Mouse (Mus musculus): ENCODE measurements around the gene Ffar3. TPM values are rescaled to one million over a fixed set of nuclear protein-coding genes. Genes with fewer than 3 reads are reported as not detected.

Ffar3 gene
- polyA plus RNA-seq, 1 experiment from 2014 or later, result not detected

DNA sequence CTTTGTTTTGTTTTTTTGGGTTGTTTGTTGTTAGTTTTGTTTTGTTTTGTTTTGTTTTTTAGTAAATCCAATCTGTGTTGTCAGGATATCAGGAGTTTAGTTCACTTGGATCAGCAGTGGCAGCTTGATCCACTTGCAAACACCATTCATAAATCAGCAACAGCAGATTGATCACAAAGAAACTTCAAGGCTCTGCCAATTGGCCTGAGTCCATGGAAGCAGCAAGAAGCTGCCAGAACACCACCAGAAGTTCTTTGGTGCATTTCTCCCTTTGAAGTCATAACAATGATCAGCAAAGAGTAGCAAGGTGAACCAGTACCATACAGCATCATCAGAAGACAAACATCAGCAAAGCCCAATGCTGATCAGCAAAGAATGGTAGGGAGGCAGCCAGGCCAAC is 28.1 kb upstream of the Ffar3 start:
- H3K27me3 ChIP-seq (ENCODE audit: control insufficient read depth, insufficient read depth, low read depth, low read length), result no peaks in the 10 kb centered on the region
- no peaks in the 10 kb centered on the region for H3K9me3 ChIP-seq (ENCODE audit: control insufficient read depth, low read length)
- no peak overlapping the region for H3K27ac ChIP-seq (ENCODE audit: low read length)
- no peak overlapping the region for H3K4me3 ChIP-seq (ENCODE audit: low read length)
- ATAC-seq (ENCODE audit: low read depth), result no peak
- H3K9ac ChIP-seq (ENCODE audit: low read length), result no peak overlapping the region
- H3K4me2 ChIP-seq (ENCODE audit: low read depth, low read length), result no peak overlapping the region
- H3K4me1 ChIP-seq (replicated peaks; ENCODE audit: control insufficient read depth, insufficient read depth, low read length), result no peaks in the 10 kb centered on the region
- no peaks in the 10 kb centered on the region for H3K36me3 ChIP-seq (ENCODE audit: control insufficient read depth, insufficient read depth, low read length)

DNA sequence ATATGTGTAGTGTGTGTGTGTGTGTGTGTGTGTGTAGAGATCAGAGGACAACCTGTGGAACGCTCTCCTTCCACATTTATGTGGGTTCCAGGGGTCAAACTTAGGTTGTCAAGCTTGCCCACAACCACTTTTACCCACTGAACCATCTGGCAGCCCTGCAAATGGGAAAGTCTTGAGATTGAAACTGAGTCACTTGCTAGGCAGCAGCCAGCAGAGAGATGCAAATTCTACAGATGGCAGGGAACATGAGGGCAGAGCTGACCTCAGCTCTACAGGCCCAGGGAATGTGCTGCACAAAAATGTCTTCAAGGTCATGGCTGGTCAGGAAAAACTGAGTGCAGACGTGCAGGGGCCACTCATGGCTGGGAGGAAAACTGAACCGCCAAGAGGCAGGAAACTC is 25.4 kb upstream of the Ffar3 start:
- no peaks in the 10 kb centered on the region for H3K36me3 ChIP-seq (ENCODE audit: control insufficient read depth, insufficient read depth, low read length)
- no peak for ATAC-seq (ENCODE audit: low read depth)
- H3K9me3 ChIP-seq (ENCODE audit: control insufficient read depth, low read length), result no peaks in the 10 kb centered on the region
- H3K4me3 ChIP-seq (ENCODE audit: low read length), result no peak overlapping the region
- H3K27ac ChIP-seq (ENCODE audit: low read length), result no peak overlapping the region
- H3K4me2 ChIP-seq (ENCODE audit: low read depth, low read length), result no peak overlapping the region
- no peak overlapping the region for H3K9ac ChIP-seq (ENCODE audit: low read length)
- H3K4me1 ChIP-seq (replicated peaks; ENCODE audit: control insufficient read depth, insufficient read depth, low read length), result no peaks in the 10 kb centered on the region
- H3K27me3 ChIP-seq (ENCODE audit: control insufficient read depth, insufficient read depth, low read depth, low read length), result no peaks in the 10 kb centered on the region
- WGBS, result 64% methylated on average over 3 of the region's 3 CpGs

GRCm38 (mm10) chr7:30880176-30880575 is 24.2 kb upstream of the Ffar3 start, which contains the start of gene Cd22:
TSS of gene Cd22 (minus strand) at chr7:30880342.
- Histone ChIP-seq H3K36me3 (ENCODE audit: control insufficient read depth, insufficient read depth, low read length) (no peaks in the 10 kb centered on the region), H3K9ac (ENCODE audit: low read length) (no peak within 1 kb of the TSS), H3K4me1 (replicated peaks; ENCODE audit: control insufficient read depth, insufficient read depth, low read length) (no peaks in the 10 kb centered on the region), H3K27me3 (ENCODE audit: control insufficient read depth, insufficient read depth, low read depth, low read length) (no peaks in the 10 kb centered on the region), H3K27ac (ENCODE audit: low read length) (no peak within 1 kb of the TSS), H3K9me3 (ENCODE audit: control insufficient read depth, low read length) (no peaks in the 10 kb centered on the region), H3K4me3 (ENCODE audit: low read length) (no peak within 1 kb of the TSS), H3K4me2 (ENCODE audit: low read depth, low read length) (no peak within 1 kb of the TSS)
- WGBS, result 48% methylated on average over 7 of the region's 7 CpGs
- no peak for ATAC-seq (ENCODE audit: low read depth)

DNA sequence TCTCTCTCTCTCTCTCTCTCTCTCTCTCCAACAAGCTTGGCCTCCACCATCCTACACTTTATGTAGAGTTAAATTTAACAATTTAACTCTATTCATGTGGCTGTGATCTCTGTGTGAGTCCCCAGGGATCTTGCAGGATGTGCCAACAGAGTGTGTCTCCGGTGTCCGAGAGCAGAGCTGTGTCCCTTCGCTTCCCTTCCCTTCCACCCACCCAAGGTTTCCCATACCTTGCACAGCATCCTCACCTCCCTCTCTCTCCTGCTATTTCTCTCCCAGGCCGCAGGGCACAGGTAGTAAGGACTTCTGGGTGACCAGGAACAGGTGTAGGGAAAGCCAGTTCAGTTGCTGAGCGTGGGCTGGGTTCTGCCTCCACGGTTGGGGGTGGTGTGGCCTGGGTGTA is 23.0 kb upstream of the Ffar3 start:
- no peaks in the 10 kb centered on the region for H3K4me1 ChIP-seq (replicated peaks; ENCODE audit: control insufficient read depth, insufficient read depth, low read length)
- H3K27ac ChIP-seq (ENCODE audit: low read length), result no peak overlapping the region
- no peaks in the 10 kb centered on the region for H3K27me3 ChIP-seq (ENCODE audit: control insufficient read depth, insufficient read depth, low read depth, low read length)
- no peak overlapping the region for H3K4me3 ChIP-seq (ENCODE audit: low read length)
- no peaks in the 10 kb centered on the region for H3K9me3 ChIP-seq (ENCODE audit: control insufficient read depth, low read length)
- H3K9ac ChIP-seq (ENCODE audit: low read length), result no peak overlapping the region
- no peak overlapping the region for H3K4me2 ChIP-seq (ENCODE audit: low read depth, low read length)
- no peaks in the 10 kb centered on the region for H3K36me3 ChIP-seq (ENCODE audit: control insufficient read depth, insufficient read depth, low read length)
- 80% methylated on average over 6 of the region's 6 CpGs for WGBS
- no peak for ATAC-seq (ENCODE audit: low read depth)

DNA sequence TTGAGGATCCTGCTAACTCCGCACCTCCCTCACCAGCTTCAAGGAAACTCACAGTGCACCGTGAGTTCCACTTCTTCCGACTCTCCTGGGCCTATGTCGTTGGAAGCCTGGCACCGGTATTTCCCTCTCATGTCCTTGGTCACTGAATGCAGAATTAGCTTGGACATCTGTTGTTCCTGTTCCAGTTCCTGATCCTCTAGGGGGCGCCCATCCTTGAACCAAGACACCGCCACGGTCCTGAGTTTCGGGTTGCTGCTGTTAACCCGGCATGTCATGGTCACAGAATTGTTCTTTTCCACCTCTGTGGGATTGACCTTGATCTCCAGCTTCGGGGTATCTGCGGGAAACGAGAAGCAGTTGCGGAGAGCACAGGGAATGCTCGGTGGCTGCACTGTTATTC is 17.1 kb upstream of the Ffar3 start:
- Histone ChIP-seq H3K27ac (ENCODE audit: low read length) (no peak overlapping the region), H3K9ac (ENCODE audit: low read length) (no peak overlapping the region), H3K9me3 (ENCODE audit: control insufficient read depth, low read length) (no peaks in the 10 kb centered on the region), H3K36me3 (ENCODE audit: control insufficient read depth, insufficient read depth, low read length) (no peaks in the 10 kb centered on the region), H3K4me2 (ENCODE audit: low read depth, low read length) (peak overlapping the region; percentile 36), H3K27me3 (ENCODE audit: control insufficient read depth, insufficient read depth, low read depth, low read length) (no peaks in the 10 kb centered on the region; the same call in 1 of the 2 replicates), H3K4me3 (ENCODE audit: low read length) (no peak overlapping the region), H3K4me1 (replicated peaks; ENCODE audit: control insufficient read depth, insufficient read depth, low read length) (no peaks in the 10 kb centered on the region)
- 13% methylated on average over 15 of the region's 15 CpGs for WGBS
- peak; percentile 41; the same call in 1 of the 2 replicates for ATAC-seq (ENCODE audit: low read depth)

DNA sequence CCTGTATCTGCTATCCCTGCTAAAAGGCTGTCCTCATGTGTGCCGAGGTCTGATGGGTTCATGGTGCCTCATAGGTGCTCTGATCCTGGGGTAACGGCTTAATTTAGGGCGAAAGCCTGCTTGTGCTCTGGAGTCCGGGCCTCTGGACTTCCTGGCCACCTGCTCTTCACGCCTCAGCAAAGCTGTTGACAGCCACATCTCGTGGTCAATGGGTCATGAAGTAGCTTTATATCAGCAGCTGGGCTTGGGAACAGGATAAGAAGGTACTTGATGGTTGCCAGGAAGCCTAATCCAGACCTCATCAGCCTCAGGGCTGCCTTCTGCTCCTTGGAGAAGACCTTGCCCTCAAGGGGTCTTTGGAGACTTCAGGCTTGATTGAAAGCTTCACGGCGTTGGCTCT is 7.4 kb upstream of the Ffar3 start:
- Histone ChIP-seq H3K9ac (ENCODE audit: low read length) (no peak overlapping the region), H3K27ac (ENCODE audit: low read length) (no peak overlapping the region), H3K36me3 (ENCODE audit: control insufficient read depth, insufficient read depth, low read length) (no peaks in the 10 kb centered on the region), H3K4me2 (ENCODE audit: low read depth, low read length) (no peak overlapping the region), H3K27me3 (ENCODE audit: control insufficient read depth, insufficient read depth, low read depth, low read length) (no peaks in the 10 kb centered on the region), H3K9me3 (ENCODE audit: control insufficient read depth, low read length) (no peaks in the 10 kb centered on the region), H3K4me3 (ENCODE audit: low read length) (no peak overlapping the region), H3K4me1 (replicated peaks; ENCODE audit: control insufficient read depth, insufficient read depth, low read length) (no peaks in the 10 kb centered on the region)
- 49% methylated on average over 8 of the region's 8 CpGs for WGBS
- ATAC-seq (ENCODE audit: low read depth), result no peak

DNA sequence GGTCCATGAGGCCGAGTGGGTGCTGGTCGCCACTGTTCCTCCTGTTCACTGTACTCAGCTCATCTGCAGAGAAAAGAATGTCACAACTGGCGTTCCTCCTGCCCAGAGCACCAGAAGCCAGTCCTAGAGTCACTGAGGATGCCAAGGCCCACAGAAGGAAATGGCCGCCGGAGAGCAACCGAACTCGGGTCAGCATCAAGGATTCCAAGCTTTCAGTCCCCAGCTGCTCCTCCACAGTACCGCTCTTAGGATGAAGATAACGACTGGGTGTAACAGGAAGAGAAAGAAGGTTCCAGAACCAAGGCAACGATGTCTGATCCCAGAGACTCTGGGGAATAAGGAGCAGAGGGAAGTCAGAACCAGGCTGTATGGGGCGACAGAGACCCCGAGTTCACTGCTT is 5.5 kb upstream of the Ffar3 start, which contains the start of gene Ffar1:
Gene Ffar1, minus strand, starts transcription at position 101 of the 400 bp plus-strand sequence.
- Histone ChIP-seq H3K4me1 (replicated peaks; ENCODE audit: control insufficient read depth, insufficient read depth, low read length) (no peaks in the 10 kb centered on the region), H3K27ac (ENCODE audit: low read length) (no peak within 1 kb of the TSS), H3K4me2 (ENCODE audit: low read depth, low read length) (no peak within 1 kb of the TSS), H3K27me3 (ENCODE audit: control insufficient read depth, insufficient read depth, low read depth, low read length) (no peaks in the 10 kb centered on the region), H3K36me3 (ENCODE audit: control insufficient read depth, insufficient read depth, low read length) (no peaks in the 10 kb centered on the region), H3K9me3 (ENCODE audit: control insufficient read depth, low read length) (no peaks in the 10 kb centered on the region), H3K4me3 (ENCODE audit: low read length) (no peak within 1 kb of the TSS), H3K9ac (ENCODE audit: low read length) (no peak within 1 kb of the TSS)
- 82% methylated on average over 12 of the region's 12 CpGs for WGBS
- no peak for ATAC-seq (ENCODE audit: low read depth)

- peak overlapping the region; percentile 28 for H3K4me3 ChIP-seq (ENCODE audit: low read length)
Observed at GRCm38 (mm10) chr7:30859635-30860402, 3.8 kb upstream of the Ffar3 start.

DNA sequence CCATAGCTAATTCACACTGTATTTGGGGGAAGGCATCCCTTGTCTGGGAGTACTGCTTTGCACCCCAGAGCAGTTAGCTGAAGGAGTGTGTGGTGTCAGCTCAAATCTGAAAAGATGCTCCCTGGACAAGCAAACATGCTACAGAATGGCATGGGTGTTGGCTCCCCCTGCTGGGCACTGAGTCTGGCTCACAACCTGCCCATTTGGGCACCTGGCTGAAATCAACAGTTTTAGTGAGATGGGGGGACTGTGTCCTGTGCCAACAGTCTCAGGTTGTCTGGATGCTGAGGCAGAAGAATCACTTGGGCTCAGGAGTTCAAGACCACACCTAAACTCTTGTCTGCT is 3.3 kb upstream of the Ffar3 start:
- peak; percentile 53 for ATAC-seq (ENCODE audit: low read depth)
- H3K9me3 ChIP-seq (ENCODE audit: control insufficient read depth, low read length), result no peaks in the 10 kb centered on the region

More at GRCm38 (mm10) chr7:30859635-30860402, 3.8 kb upstream of the Ffar3 start:
- WGBS, result 7% methylated on average over 14 of the region's 16 CpGs
- no peaks in the 10 kb centered on the region for H3K27me3 ChIP-seq (ENCODE audit: control insufficient read depth, insufficient read depth, low read depth, low read length)
- H3K36me3 ChIP-seq (ENCODE audit: control insufficient read depth, insufficient read depth, low read length), result no peaks in the 10 kb centered on the region
- H3K27ac ChIP-seq (ENCODE audit: low read length), result no peak overlapping the region
- no peaks in the 10 kb centered on the region for H3K4me1 ChIP-seq (replicated peaks; ENCODE audit: control insufficient read depth, insufficient read depth, low read length)
- 0 out of 2 replicates have a peak overlapping the region, but pooled peaks have one; percentile 1 for H3K9ac ChIP-seq (ENCODE audit: low read length)
- no peaks in the 10 kb centered on the region for H3K9me3 ChIP-seq (ENCODE audit: control insufficient read depth, low read length)
- ATAC-seq (ENCODE audit: low read depth), result peak; percentile 70
- peak overlapping the region; percentile 49 for H3K4me2 ChIP-seq (ENCODE audit: low read depth, low read length)

More for the DNA sequence above, 3.3 kb upstream of the Ffar3 start:
- Histone ChIP-seq H3K9ac (ENCODE audit: low read length) (no peak overlapping the region), H3K4me3 (ENCODE audit: low read length) (no peak overlapping the region), H3K4me2 (ENCODE audit: low read depth, low read length) (no peak overlapping the region), H3K27ac (ENCODE audit: low read length) (no peak overlapping the region), H3K27me3 (ENCODE audit: control insufficient read depth, insufficient read depth, low read depth, low read length) (no peaks in the 10 kb centered on the region), H3K36me3 (ENCODE audit: control insufficient read depth, insufficient read depth, low read length) (no peaks in the 10 kb centered on the region), H3K4me1 (replicated peaks; ENCODE audit: control insufficient read depth, insufficient read depth, low read length) (no peaks in the 10 kb centered on the region)
